ENCODE assay signal across 16 mouse cellular contexts in genomic region chr11:86644553-86644952, GRCm38 (mm10).
"Had no signal": no experiment of that assay in that cellular context is flagged by ENCODE, and none has a peak within 500 bp of the region (broad histone marks: within the 10 kb centered on the region; RNA-seq: fewer than 3 reads in every experiment).

No protein-coding gene starts in this region.

- H3K4me3 ChIP-seq: neural tube, embryonic 13.5 days; neural tube, embryonic 15.5 days; stomach, embryonic 15.5 days had no signal

- H3K4me2 ChIP-seq: neural tube, embryonic 13.5 days; neural tube, embryonic 15.5 days; stomach, embryonic 15.5 days had no signal

- H3K4me1 ChIP-seq: neural tube, embryonic 13.5 days; neural tube, embryonic 15.5 days; stomach, embryonic 15.5 days had no signal

- H3K9me3 ChIP-seq: neural tube, embryonic 13.5 days; neural tube, embryonic 15.5 days; stomach, embryonic 15.5 days had no signal

- DNase-seq: retina, postnatal 1 day; right cerebral cortex, adult 18-20 months; right cerebral cortex, postnatal 14 days; right cerebral cortex, postnatal 25 days; right cerebral cortex, postnatal 4 days; spleen, adult 18-20 months; thymus, adult 18-20 months; thymus, adult 2 months; thymus, postnatal 14 days; thymus, postnatal 25 days; thymus, postnatal 36 days; thymus, postnatal 4 days had no signal

- H3K27me3 ChIP-seq: neural tube, embryonic 13.5 days; neural tube, embryonic 15.5 days; stomach, embryonic 15.5 days had no signal

- H3K9ac ChIP-seq: neural tube, embryonic 13.5 days; neural tube, embryonic 15.5 days; stomach, embryonic 15.5 days had no signal

- H3K27ac ChIP-seq: neural tube, embryonic 13.5 days; neural tube, embryonic 15.5 days; stomach, embryonic 15.5 days; stomach, postnatal 0 days had no signal
